Mouse (Mus musculus) heart, adult 2 months (tissue): ENCODE results near the gene Anapc7.

Source experiments
- CTCF ChIP-seq: fragments of 200-600 bp; IDR thresholded peaks from 2 replicates; pipeline ENCODE4 v1.8.1; 2022; ENCODE audit warnings: antibody characterized with exemption, mild to moderate bottlenecking, moderate library complexity
- EP300 ChIP-seq: fragments of 200-500 bp; IDR thresholded peaks from 2 replicates; pipeline ENCODE4 v1.6.1; 2011; ENCODE audit warnings: low read depth, low read length, control low read depth; ENCODE audit not compliant: insufficient read depth

GRCm38 (mm10) chr5:122450913-122451317 lies 29.4 kb downstream of the Anapc7 start:
- TF ChIP-seq CTCF (peak; percentile 7; the same call in 1 of the 2 replicates), EP300 (peak; percentile 96)
